Mouse (Mus musculus) 3T3-L1 (cell line): ENCODE measurements around the gene Gng2.
A peak's percentile ranks its signal among the peaks of the same experiment; 100 is the strongest.

ENCODE experiments used
- DNase-seq: peaks from one replicate; pipeline ENCODE4 v3.0.0-alpha.2; 2015; ENCODE audit warnings: low read depth, low spot score

Gene Gng2

GRCm38 (mm10) chr14:19976421-19977270 lies 781 bp downstream of the Gng2 start:
- DNase-seq: peak; percentile 70

GRCm38 (mm10) chr14:19974978-19975493 lies 2.4 kb downstream of the Gng2 start:
- no peak for DNase-seq

GRCm38 (mm10) chr14:19974429-19974828 lies 3.0 kb downstream of the Gng2 start:
- DNase-seq: no peak

- DNase-seq: no peak
These were observed 5.0 kb downstream of the Gng2 start for GRCm38 (mm10) chr14:19972316-19973029.

GRCm38 (mm10) chr14:19970845-19971244 lies 6.6 kb downstream of the Gng2 start:
- no peak for DNase-seq

GRCm38 (mm10) chr14:19970106-19970785 lies 7.2 kb downstream of the Gng2 start:
- no peak for DNase-seq

GRCm38 (mm10) chr14:19969566-19969965 lies 7.9 kb downstream of the Gng2 start:
- DNase-seq: no peak

GRCm38 (mm10) chr14:19969011-19969521 lies 8.4 kb downstream of the Gng2 start:
- no peak for DNase-seq

- DNase-seq: peak; percentile 24
These were observed 9.0 kb downstream of the Gng2 start for GRCm38 (mm10) chr14:19968321-19969010.

- DNase-seq: no peak
These were observed 9.9 kb downstream of the Gng2 start for GRCm38 (mm10) chr14:19967482-19967881.

- DNase-seq: peak; percentile 48
These were observed 13.4 kb downstream of the Gng2 start for GRCm38 (mm10) chr14:19963961-19964505.

GRCm38 (mm10) chr14:19961924-19962915 lies 15.2 kb downstream of the Gng2 start:
- no peak for DNase-seq

GRCm38 (mm10) chr14:19959860-19960259 lies 17.6 kb downstream of the Gng2 start:
- no peak for DNase-seq

GRCm38 (mm10) chr14:19955077-19955476 lies 22.4 kb downstream of the Gng2 start:
- no peak for DNase-seq

GRCm38 (mm10) chr14:19950812-19951211 lies 26.6 kb downstream of the Gng2 start:
- DNase-seq: no peak

- DNase-seq: no peak
These were observed 28.0 kb downstream of the Gng2 start for GRCm38 (mm10) chr14:19949475-19949874.

GRCm38 (mm10) chr14:19946221-19946620 lies 31.2 kb downstream of the Gng2 start:
- DNase-seq: no peak

GRCm38 (mm10) chr14:19942732-19943131 lies 34.7 kb downstream of the Gng2 start:
- DNase-seq: no peak

GRCm38 (mm10) chr14:19942329-19942728 lies 35.1 kb downstream of the Gng2 start:
- DNase-seq: no peak

GRCm38 (mm10) chr14:19940066-19940465 lies 37.4 kb downstream of the Gng2 start:
- DNase-seq: no peak
